ENCODE assay signal across 8 mouse cellular contexts in genomic region chr5:137530075-137530474, GRCm38 (mm10). TPM values are rescaled to one million over a fixed set of nuclear protein-coding genes. Genes with fewer than 3 reads are reported as not detected.
DNase-seq lines count a peak whose midpoint lies in the region; ATAC-seq and TF ChIP-seq lines count a peak whose summit lies in the region.

No protein-coding gene starts in this region.

- 87% methylated on average over 8 of the region's 8 CpGs for WGBS in spleen, adult 2 months
- whole genome bisulfite sequencing in liver, embryonic 12.5 days (ENCODE audit: insufficient replicate concordance), result 81% methylated on average over 8 of the region's 8 CpGs
- WGBS in stomach, postnatal 0 days, result 73% methylated on average over 8 of the region's 8 CpGs

- H3K27me3 ChIP-seq in spleen, adult 2 months (ENCODE audit: control insufficient read depth, insufficient read depth, low read length), result no peaks in the 10 kb centered on the region
- no peaks in the 10 kb centered on the region for H3K27me3 ChIP-seq in liver, embryonic 12.5 days (replicated peaks)
- H3K27me3 ChIP-seq in stomach, postnatal 0 days (ENCODE audit: control insufficient read depth, insufficient read depth, low read length), result no peaks in the 10 kb centered on the region

- H3K4me1 ChIP-seq in spleen, adult 2 months (ENCODE audit: control insufficient read depth, insufficient read depth, insufficient read length), result peaks cover 7% of the 10 kb centered on the region; the same call in 1 of the 2 replicates
- H3K4me1 ChIP-seq in liver, embryonic 12.5 days, result peaks cover 75% of the 10 kb centered on the region
- peaks cover 2% of the 10 kb centered on the region for H3K4me1 ChIP-seq in stomach, postnatal 0 days (replicated peaks; ENCODE audit: control insufficient read depth, insufficient read depth)

- TF ChIP-seq CTCF in spleen, adult 2 months (IDR thresholded peaks at IDR 0.05; ENCODE audit: extremely low read depth, insufficient read depth, insufficient read length, insufficient replicate concordance), result no peak
- TF ChIP-seq CTCF in stomach, postnatal 0 days (IDR thresholded peaks at IDR 0.05; ENCODE audit: low read depth), result no peak

- no peak for TF ChIP-seq EP300 in stomach, postnatal 0 days (optimal IDR thresholded peaks at IDR 0.05)

- no peak for TF ChIP-seq POLR2A in spleen, adult 2 months (IDR thresholded peaks at IDR 0.05; ENCODE audit: low read depth, low read length)

- peak overlapping the region; percentile 98 for H3K4me2 ChIP-seq in liver, embryonic 12.5 days
- peak overlapping the region; percentile 95 for H3K4me2 ChIP-seq in stomach, postnatal 0 days (replicated peaks; ENCODE audit: low read depth)

- ATAC-seq in liver, embryonic 12.5 days, result no peak
- ATAC-seq in stomach, postnatal 0 days (ENCODE audit: low FRiP score, low TSS enrichment), result no peak

- peak overlapping the region; percentile 86; the same call in 1 of the 2 replicates for H3K4me3 ChIP-seq in spleen, adult 2 months (ENCODE audit: extremely low read depth, insufficient read depth, insufficient read length)
- peak overlapping the region; percentile 92 for H3K4me3 ChIP-seq in liver, embryonic 12.5 days
- H3K4me3 ChIP-seq in stomach, postnatal 0 days (ENCODE audit: low read depth, low read length), result peak overlapping the region; percentile 78

- H3K9ac ChIP-seq in liver, embryonic 12.5 days, result peak overlapping the region; percentile 95
- peak overlapping the region; percentile 86 for H3K9ac ChIP-seq in stomach, postnatal 0 days (ENCODE audit: low read length)

- H3K27ac ChIP-seq in spleen, adult 2 months (ENCODE audit: insufficient read depth, low read length), result peak overlapping the region; percentile 27; the same call in 1 of the 2 replicates
- H3K27ac ChIP-seq in liver, embryonic 12.5 days, result peak overlapping the region; percentile 81; the same call in 1 of the 2 replicates
- peak overlapping the region; percentile 94 for H3K27ac ChIP-seq in stomach, postnatal 0 days (replicated peaks)

- H3K36me3 ChIP-seq in spleen, adult 2 months (ENCODE audit: control insufficient read depth, insufficient read depth, low read length), result peaks cover 44% of the 10 kb centered on the region
- peaks cover 55% of the 10 kb centered on the region for H3K36me3 ChIP-seq in liver, embryonic 12.5 days
- H3K36me3 ChIP-seq in stomach, postnatal 0 days (ENCODE audit: control insufficient read depth, insufficient read depth, low read length), result peaks cover 31% of the 10 kb centered on the region

- no peaks in the 10 kb centered on the region for H3K9me3 ChIP-seq in liver, embryonic 12.5 days (replicated peaks)
- H3K9me3 ChIP-seq in stomach, postnatal 0 days (ENCODE audit: control insufficient read depth, low read length), result no peaks in the 10 kb centered on the region

- peak; percentile 61 for DNase-seq in cerebellum, adult 9-11 months
- DNase-seq in cerebellum, adult 11 months, result no peak
- DNase-seq in spleen, adult 2 months (ENCODE audit: low read depth in 1 of 2, low spot score in 2 of 2), result no peak
- no peak for DNase-seq in spleen, adult 12 weeks (ENCODE audit: low spot score)
- DNase-seq in stomach, postnatal 0 days (ENCODE audit: low spot score), result no peak
- DNase-seq in yolk sac, embryonic 10.5 days (ENCODE audit: low spot score), result no peak
- no peak for DNase-seq in thymus, postnatal 10 days (ENCODE audit: low spot score in 2 of 2)

RNA-seq across cellular contexts. Expression of gene Epo, which starts 3.0 kb away (rescaled TPM):
- polyA plus RNA-seq in spleen, adult 2 months (2012; rRNA removed), result not detected in 2 replicates
- 1.7 and 2.3 TPM in 2 replicates for polyA plus RNA-seq in liver, embryonic 12.5 days (2016; fragmentation: Nextera tagmentation; extraction: Ambion mirVana)
- polyA plus RNA-seq in stomach, postnatal 0 days (2015; fragmentation: Nextera tagmentation; extraction: Ambion mirVana), result not detected in 2 replicates

RNA-seq across cellular contexts. Expression of gene Gnb2, which starts 3.2 kb away (rescaled TPM):
- polyA plus RNA-seq in spleen, adult 2 months (2012; rRNA removed), result 762 and 932 TPM in 2 replicates
- polyA plus RNA-seq in liver, embryonic 12.5 days (2016; fragmentation: Nextera tagmentation; extraction: Ambion mirVana), result 215 and 221 TPM in 2 replicates
- 345 and 374 TPM in 2 replicates for polyA plus RNA-seq in stomach, postnatal 0 days (2015; fragmentation: Nextera tagmentation; extraction: Ambion mirVana)

RNA-seq across cellular contexts. Expression of gene Gigyf1, which starts 11.7 kb away (rescaled TPM):
- polyA plus RNA-seq in spleen, adult 2 months (2012; rRNA removed), result 40.3 and 49.8 TPM in 2 replicates
- polyA plus RNA-seq in liver, embryonic 12.5 days (2016; fragmentation: Nextera tagmentation; extraction: Ambion mirVana), result 5.6 and 6.0 TPM in 2 replicates
- polyA plus RNA-seq in stomach, postnatal 0 days (2015; fragmentation: Nextera tagmentation; extraction: Ambion mirVana), result 5.2 and 6.0 TPM in 2 replicates

RNA-seq across cellular contexts. Expression of gene Actl6b, which starts 23.2 kb away (rescaled TPM):
- polyA plus RNA-seq in spleen, adult 2 months (2012; rRNA removed), result not detected in 2 replicates
- polyA plus RNA-seq in liver, embryonic 12.5 days (2016; fragmentation: Nextera tagmentation; extraction: Ambion mirVana), result not detected in 2 replicates
- polyA plus RNA-seq in stomach, postnatal 0 days (2015; fragmentation: Nextera tagmentation; extraction: Ambion mirVana), result 2.3 and 2.7 TPM in 2 replicates

RNA-seq across cellular contexts. Expression of gene Pop7, which starts 27.8 kb away (rescaled TPM):
- polyA plus RNA-seq in spleen, adult 2 months (2012; rRNA removed), result 26.6 and 40.1 TPM in 2 replicates
- polyA plus RNA-seq in liver, embryonic 12.5 days (2016; fragmentation: Nextera tagmentation; extraction: Ambion mirVana), result 48.4 and 55.3 TPM in 2 replicates
- polyA plus RNA-seq in stomach, postnatal 0 days (2015; fragmentation: Nextera tagmentation; extraction: Ambion mirVana), result 37.9 and 39.9 TPM in 2 replicates

Comparison
In these comparisons a context has a peak if more than half of its experiments do, and no peak if none do; other contexts are left out.
1. H3K27ac ChIP-seq: peak in every context shown above with its lines; median percentile 94 in stomach, postnatal 0 days; 81 in liver, embryonic 12.5 days; 27 in spleen, adult 2 months.